Mouse (Mus musculus): ENCODE data around the gene Lhx6. TPM values are rescaled to one million over a fixed set of nuclear protein-coding genes. Genes with fewer than 3 reads are reported as not detected.

The Lhx6 gene
- polyA plus RNA-seq, 1 experiment from 2014 or later: 6.4 TPM

Other genes with a start within 250 kb of the Lhx6 start
- 0.77 and 0.86 TPM in 2 replicates for gene Ttll11, start 125.5 kb downstream of the Lhx6 start, polyA plus RNA-seq (2015; fragmentation: Nextera tagmentation; extraction: Ambion mirVana)
- gene Ndufa8, start 56.0 kb downstream of the Lhx6 start, polyA plus RNA-seq (2015; fragmentation: Nextera tagmentation; extraction: Ambion mirVana): 256 and 268 TPM in 2 replicates
- 3.1 and 3.6 TPM in 2 replicates for gene Morn5, start 56.0 kb downstream of the Lhx6 start, polyA plus RNA-seq (2015; fragmentation: Nextera tagmentation; extraction: Ambion mirVana)
- gene Mrrf, start 31.0 kb upstream of the Lhx6 start, polyA plus RNA-seq (2015; fragmentation: Nextera tagmentation; extraction: Ambion mirVana): 31.1 and 32.4 TPM in 2 replicates
- gene Rbm18, start 31.4 kb upstream of the Lhx6 start, polyA plus RNA-seq (2015; fragmentation: Nextera tagmentation; extraction: Ambion mirVana): 70.5 and 73.5 TPM in 2 replicates
- 48.9 and 54.9 TPM in 2 replicates for gene Ptgs1, start 125.0 kb upstream of the Lhx6 start, polyA plus RNA-seq (2015; fragmentation: Nextera tagmentation; extraction: Ambion mirVana)

Data from lung, embryonic 15.5 days (tissue).